Mouse (Mus musculus) limb, embryonic 14.5 days (tissue): ENCODE measurements around the gene Dhrs11. TPM values are rescaled to one million over a fixed set of nuclear protein-coding genes. Genes with fewer than 3 reads are reported as not detected.

Experiments used
- ATAC-seq: fragments of 200-750 bp; cut with Nextera tagmentation; 2 replicates; pipeline ENCODE4 v1.8.0; 2017; ENCODE audit warnings: low read depth, moderate number of reproducible peaks, moderate TSS enrichment; ENCODE audit not compliant: low FRiP score
- DNase-seq: peaks from one replicate; pipeline ENCODE4 v3.0.0-alpha.2; 2015; ENCODE audit warnings: low spot score
- H3K27ac ChIP-seq: fragments of 300-500 bp; sonication (generic); replicated peaks from 2 replicates; pipeline ENCODE4 v1.5.1; 2014; ENCODE audit warnings: low read depth, mild to moderate bottlenecking, low read length, moderate library complexity, mixed read lengths
- H3K27me3 ChIP-seq: fragments of 300-500 bp; sonication (generic); 2 replicates; pipeline ENCODE4 v1.6.1; 2014; ENCODE audit warnings: low read length, mixed read lengths; ENCODE audit not compliant: control insufficient read depth, insufficient read depth
- H3K36me3 ChIP-seq: fragments of 300-500 bp; sonication (generic); 2 replicates; pipeline ENCODE4 v1.6.1; 2014; ENCODE audit warnings: mild to moderate bottlenecking, low read length, moderate library complexity, mixed read lengths; ENCODE audit not compliant: control insufficient read depth, insufficient read depth
- H3K4me1 ChIP-seq: fragments of 300-500 bp; sonication (generic); 2 replicates; pipeline ENCODE4 v1.6.1; 2014; ENCODE audit warnings: antibody characterized with exemption, low read length, mixed read lengths; ENCODE audit not compliant: control insufficient read depth, insufficient read depth
- H3K4me2 ChIP-seq: fragments of 300-500 bp; sonication (generic); replicated peaks from 2 replicates; pipeline ENCODE4 v1.6.1; 2014; ENCODE audit warnings: low read depth, mild to moderate bottlenecking, low read length, moderate library complexity; ENCODE audit not compliant: severe bottlenecking
- H3K4me3 ChIP-seq: fragments of 300-500 bp; sonication (generic); replicated peaks from 2 replicates; pipeline ENCODE4 v1.5.1; 2014; ENCODE audit warnings: low read length
- H3K9ac ChIP-seq: fragments of 300-500 bp; sonication (generic); 2 replicates; pipeline ENCODE4 v1.6.1; 2014; ENCODE audit warnings: mild to moderate bottlenecking, low read depth, low read length, moderate library complexity; ENCODE audit not compliant: severe bottlenecking
- H3K9me3 ChIP-seq: fragments of 300-500 bp; sonication (generic); 2 replicates; pipeline ENCODE4 v1.6.1; 2016; ENCODE audit warnings: low read length; ENCODE audit not compliant: control insufficient read depth
- POLR2A ChIP-seq: fragments of 200-500 bp; IDR thresholded peaks from 2 replicates; pipeline ENCODE4 v1.8.0; 2012; ENCODE audit warnings: inconsistent platforms, mild to moderate bottlenecking, moderate library complexity, borderline replicate concordance; ENCODE audit not compliant: insufficient read depth, insufficient read length; ENCODE audit errors: extremely low read depth
- WGBS: fragments of 180-500 bp; shearing (Covaris S2); extraction: QIAGEN DNeasy Blood & Tissue Kit; methylation state at CpG from one replicate; pipeline ENCODE4 v1.1.7; 2014; 5-methylcytosine and 5-hydroxymethylcytosine counted together
- polyA plus RNA-seq, 2 experiments: library from polyadenylated mRNA; depleted of rRNA in 1 of 2; stranded (reverse) in 1 of 2; unstranded in 1 of 2; fragments of >200 nt; fragmentation: Nextera tagmentation in 1 of 2; extraction: Ambion mirVana in 1 of 2; gene quantifications; 2 replicates each; pipeline versions ENCODE4 v1.2.1 to v1.2.3; 2012 to 2014

Gene Dhrs11
- polyA plus RNA-seq, 2 experiments = 16.2 to 22.6 TPM

DNA sequence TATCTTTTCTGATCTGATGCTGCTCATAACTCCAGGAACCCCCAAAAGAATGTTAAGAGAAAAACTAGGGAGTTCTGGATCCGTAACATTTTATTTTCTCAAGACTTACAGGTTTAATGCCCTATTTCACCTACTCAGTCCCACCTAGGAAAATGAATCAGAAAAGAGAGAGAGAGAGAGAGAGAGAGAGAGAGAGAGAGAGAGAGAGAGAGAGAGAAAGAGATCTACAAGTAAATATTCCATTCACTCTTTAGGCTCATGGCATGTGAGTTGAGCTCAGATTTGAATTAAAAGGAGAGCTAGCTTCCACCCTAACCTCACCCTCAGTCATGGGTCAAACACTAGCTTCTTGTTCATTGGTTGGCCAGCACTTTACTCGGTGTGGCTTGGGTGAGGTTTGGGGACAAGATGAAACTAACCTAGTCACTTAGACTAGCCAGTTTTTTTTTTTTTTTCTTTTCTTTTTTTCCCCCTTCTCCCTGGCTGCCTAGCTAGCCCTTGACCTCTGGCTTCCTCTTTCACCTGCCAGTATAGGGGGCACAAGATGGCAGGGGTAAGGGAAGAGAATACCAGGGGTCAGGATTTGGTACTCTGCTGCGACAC is 792 bp downstream of the Dhrs11 start:
- Histone ChIP-seq H3K4me2 (peak overlapping the region; percentile 83), H3K4me1 (peaks cover 9% of the 10 kb centered on the region), H3K27me3 (no peaks in the 10 kb centered on the region), H3K9me3 (no peaks in the 10 kb centered on the region), H3K4me3 (peak overlapping the region; percentile 78), H3K36me3 (peaks cover 22% of the 10 kb centered on the region), H3K27ac (peak overlapping the region; percentile 82; the same call in 1 of the 2 replicates), H3K9ac (peak overlapping the region; percentile 73)
- 45% methylated on average over 3 of the region's 3 CpGs for WGBS
- ATAC-seq (no peak), DNase-seq (no peak)
- TF ChIP-seq POLR2A = no peak

DNA sequence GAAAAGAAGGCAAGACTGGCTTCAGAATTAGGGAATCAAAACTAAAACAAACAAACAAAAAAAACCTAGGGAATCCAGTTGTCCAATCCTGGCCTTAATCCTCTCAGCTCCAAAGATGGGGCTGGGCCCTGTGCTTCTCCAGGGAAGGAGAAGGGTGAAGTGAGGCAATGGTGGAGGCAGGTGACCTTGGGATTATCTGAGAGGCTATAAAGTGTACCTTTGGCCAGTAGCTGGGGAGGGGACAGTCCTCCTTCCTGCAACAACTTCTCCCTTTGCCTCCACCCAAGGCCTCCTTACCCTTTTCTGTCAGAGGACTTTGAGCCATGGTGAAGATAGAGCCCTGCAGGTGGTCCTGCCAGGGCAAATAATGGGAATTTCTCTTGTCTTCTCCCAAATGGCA is 1.3 kb downstream of the Dhrs11 start:
- no peak overlapping the region for H3K4me3 ChIP-seq
- peaks cover 9% of the 10 kb centered on the region for H3K4me1 ChIP-seq
- H3K27ac ChIP-seq = no peak overlapping the region
- H3K9ac ChIP-seq = no peak overlapping the region
- peaks cover 17% of the 10 kb centered on the region for H3K36me3 ChIP-seq
- H3K9me3 ChIP-seq = no peaks in the 10 kb centered on the region
- DNase-seq (no peak), ATAC-seq (no peak)
- H3K4me2 ChIP-seq = no peak overlapping the region
- TF ChIP-seq POLR2A = no peak
- no peaks in the 10 kb centered on the region for H3K27me3 ChIP-seq

- no peak for ATAC-seq
- H3K4me3 ChIP-seq = no peak overlapping the region
- H3K36me3 ChIP-seq = peaks cover 14% of the 10 kb centered on the region; the same call in 1 of the 2 replicates
- H3K9ac ChIP-seq = no peak overlapping the region
- no peak overlapping the region for H3K27ac ChIP-seq
- no peaks in the 10 kb centered on the region for H3K27me3 ChIP-seq
- 51% methylated on average over 3 of the region's 3 CpGs for WGBS
- H3K9me3 ChIP-seq = no peaks in the 10 kb centered on the region
- no peak overlapping the region for H3K4me2 ChIP-seq
- no peak for TF ChIP-seq POLR2A
- peaks cover 9% of the 10 kb centered on the region for H3K4me1 ChIP-seq
- peak; percentile 50 for DNase-seq
These were observed 2.6 kb downstream of the Dhrs11 start for GRCm38 (mm10) chr11:84826185-84826584.

GRCm38 (mm10) chr11:84825261-84825807 is 3.5 kb downstream of the Dhrs11 start:
- Histone ChIP-seq H3K4me3 (no peak overlapping the region), H3K9me3 (no peaks in the 10 kb centered on the region), H3K4me2 (no peak overlapping the region), H3K27ac (no peak overlapping the region), H3K4me1 (peaks cover 9% of the 10 kb centered on the region), H3K9ac (no peak overlapping the region), H3K27me3 (no peaks in the 10 kb centered on the region), H3K36me3 (peaks cover 13% of the 10 kb centered on the region; the same call in 1 of the 2 replicates)
- TF ChIP-seq POLR2A = no peak
- ATAC-seq (no peak), DNase-seq (no peak)
- WGBS = 85% methylated on average over 10 of the region's 10 CpGs

DNA sequence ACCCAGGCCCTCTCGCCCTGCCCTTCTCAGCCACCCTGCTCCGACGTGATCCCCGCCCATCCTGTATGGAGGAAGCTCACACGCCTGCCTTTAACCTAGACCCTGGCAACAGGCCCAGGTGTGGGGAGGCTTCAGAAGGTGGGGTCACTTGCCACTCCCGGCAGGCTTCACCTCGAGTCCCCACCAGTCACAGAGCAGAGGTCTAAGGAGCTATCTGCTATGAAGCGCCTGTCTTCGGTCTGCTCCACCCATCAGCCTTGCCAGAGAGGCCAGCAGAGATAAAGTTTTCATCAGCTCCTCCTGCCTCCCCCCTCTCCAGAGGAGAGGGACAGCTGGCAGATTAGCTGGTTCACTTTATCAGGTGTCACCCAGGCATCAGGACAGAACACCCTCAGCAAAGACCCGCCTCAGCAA is 5.3 kb downstream of the Dhrs11 start:
- H3K9me3 ChIP-seq = no peaks in the 10 kb centered on the region
- TF ChIP-seq POLR2A = no peak
- H3K4me1 ChIP-seq = peaks cover 5% of the 10 kb centered on the region
- H3K36me3 ChIP-seq = 0 out of 2 replicates have a peak, but pooled peaks cover 9% of the 10 kb centered on the region
- H3K4me2 ChIP-seq = no peak overlapping the region
- H3K27ac ChIP-seq = no peak overlapping the region
- 59% methylated on average over 10 of the region's 10 CpGs for WGBS
- no peak for ATAC-seq
- H3K9ac ChIP-seq = no peak overlapping the region
- no peak overlapping the region for H3K4me3 ChIP-seq
- no peak for DNase-seq
- H3K27me3 ChIP-seq = no peaks in the 10 kb centered on the region
